Mouse (Mus musculus) megakaryocyte, adult 5-6 weeks (primary cell): Measurements from ENCODE around the gene Islr. TPM values are rescaled to one million over a fixed set of nuclear protein-coding genes. Genes with fewer than 3 reads are reported as not detected.

Source experiments
- ATAC-seq: 2 replicates; pipeline ENCODE4 v1.8.0; 2016; ENCODE audit warnings: mild to moderate bottlenecking, inconsistent platforms; ENCODE audit not compliant: poor library complexity, severe bottlenecking
- total RNA-seq, 2 experiments: library from RNA; stranded (forward) in 1 of 2; stranded (reverse) in 1 of 2; fragments of 153-499, 151-499 nt in 1 of 2; fragments of 221-1000, 200-1000 nt in 1 of 2; gene quantifications; 2 replicates each; pipeline versions ENCODE4 v1.2.3 to v1.2.4; 2015 to 2017

The Islr gene
- total RNA-seq, 2 experiments from 2014 or later = 0.33 TPM; not detected in 1

- ATAC-seq = no peak
These were observed 47.1 kb downstream of the Islr start for GRCm38 (mm10) chr9:58156819-58157560.

DNA sequence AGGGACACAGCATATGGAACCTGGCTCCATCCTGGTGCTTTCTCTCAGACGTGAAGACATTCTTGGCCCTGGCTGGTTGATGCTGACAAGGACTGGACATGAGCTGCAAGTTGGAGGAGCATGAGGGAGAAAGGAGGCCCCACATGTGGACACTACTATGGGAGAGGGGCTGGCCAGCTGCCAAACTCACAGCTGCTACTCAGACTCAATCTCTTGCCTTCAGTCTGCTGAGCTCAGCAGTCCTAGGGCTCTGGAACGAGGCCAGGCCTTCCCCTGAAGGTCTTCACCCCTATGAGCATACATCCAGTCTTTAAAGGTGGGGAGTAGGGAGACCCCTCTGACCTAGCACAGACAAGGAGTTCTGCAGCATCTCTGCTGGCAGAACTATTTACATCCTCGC is 48.7 kb downstream of the Islr start:
- no peak for ATAC-seq

- no peak for ATAC-seq
These were observed 51.0 kb downstream of the Islr start for GRCm38 (mm10) chr9:58153095-58153494.

- no peak for ATAC-seq
These were observed 53.3 kb downstream of the Islr start for GRCm38 (mm10) chr9:58150733-58151361.

- no peak for ATAC-seq
These were observed 55.3 kb downstream of the Islr start for GRCm38 (mm10) chr9:58148806-58149205.

GRCm38 (mm10) chr9:58145417-58145816 is 58.7 kb downstream of the Islr start:
- ATAC-seq = no peak

DNA sequence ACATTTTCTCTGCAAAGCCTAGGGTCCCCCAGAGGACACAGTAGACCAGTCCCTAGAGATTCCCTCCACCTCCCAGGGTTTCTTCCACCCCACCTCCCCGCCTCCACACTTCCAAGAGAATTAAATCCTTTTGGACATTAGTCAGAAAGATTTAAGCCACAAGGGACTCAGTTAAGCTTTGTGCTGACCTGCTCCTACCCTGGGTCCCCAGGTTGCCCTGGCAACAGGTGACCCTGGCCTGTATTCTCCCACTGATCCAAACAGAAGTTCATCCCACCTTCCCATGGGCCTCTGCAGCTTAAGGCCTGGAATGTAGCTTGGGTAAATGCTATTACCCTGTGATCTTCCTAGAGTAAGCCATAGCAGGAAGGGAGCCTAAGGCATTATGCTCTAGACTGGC is 59.4 kb downstream of the Islr start:
- ATAC-seq = no peak

DNA sequence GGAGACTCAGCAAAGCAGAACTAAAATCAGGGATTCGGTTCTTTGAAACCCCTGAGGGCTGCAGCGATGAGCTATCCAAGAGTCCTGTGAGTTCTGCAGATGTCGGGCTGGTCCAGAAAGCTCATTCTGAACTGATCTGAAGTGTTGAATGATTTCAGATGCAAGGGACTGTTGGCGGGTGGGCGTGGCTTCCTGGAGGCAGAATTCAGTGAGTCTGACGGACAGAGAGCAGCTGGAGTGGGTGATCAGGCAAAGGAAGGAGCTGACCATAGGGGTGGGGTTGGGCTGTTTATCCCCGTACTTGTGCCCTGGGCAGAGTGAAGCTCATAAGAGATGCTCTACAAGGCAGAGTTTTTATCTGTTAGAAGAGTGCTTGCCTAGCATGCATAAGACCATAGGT is 60.7 kb downstream of the Islr start:
- no peak for ATAC-seq

DNA sequence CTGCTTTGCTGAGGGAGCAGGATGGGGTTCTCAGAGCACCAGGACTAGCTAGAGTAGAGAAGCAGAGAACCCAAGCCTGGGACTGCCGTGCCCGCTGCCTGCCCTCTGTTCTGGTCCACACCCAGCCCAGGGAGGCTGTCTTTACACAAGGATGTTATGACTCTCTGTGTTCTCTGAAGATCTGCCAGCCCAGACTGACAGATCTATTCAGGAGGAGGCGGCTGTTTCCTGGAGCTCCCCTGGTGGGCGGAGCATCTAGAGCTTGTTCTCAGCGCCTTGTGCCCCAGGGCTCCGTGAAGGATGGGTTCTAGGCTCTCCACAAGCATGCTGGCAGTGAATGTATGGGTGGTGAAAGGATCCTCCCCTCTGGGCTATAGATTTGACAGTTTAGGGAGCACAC is 64.2 kb downstream of the Islr start:
- no peak for ATAC-seq

GRCm38 (mm10) chr9:58135921-58136321 is 68.2 kb downstream of the Islr start:
- ATAC-seq = no peak

DNA sequence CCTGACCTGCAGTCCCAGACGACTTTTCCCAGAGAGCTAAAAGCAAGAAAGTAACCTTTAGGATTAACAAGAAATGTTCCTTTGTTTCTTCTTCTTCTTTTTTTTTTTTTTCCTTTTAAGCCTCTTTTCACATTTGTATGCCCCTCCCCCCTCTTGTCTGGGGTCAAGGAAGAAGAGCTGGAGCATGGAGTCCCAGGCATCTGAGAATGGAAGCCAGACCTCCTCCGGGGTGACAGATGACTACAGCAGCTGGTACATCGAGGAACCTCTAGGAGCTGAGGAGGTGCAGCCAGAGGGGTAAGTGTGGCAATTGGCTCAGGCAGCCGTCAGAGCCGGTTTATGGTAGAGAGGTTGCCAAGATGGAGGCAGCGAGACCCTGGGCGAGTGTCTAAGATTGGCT is 69.2 kb downstream of the Islr start:
- ATAC-seq = no peak

DNA sequence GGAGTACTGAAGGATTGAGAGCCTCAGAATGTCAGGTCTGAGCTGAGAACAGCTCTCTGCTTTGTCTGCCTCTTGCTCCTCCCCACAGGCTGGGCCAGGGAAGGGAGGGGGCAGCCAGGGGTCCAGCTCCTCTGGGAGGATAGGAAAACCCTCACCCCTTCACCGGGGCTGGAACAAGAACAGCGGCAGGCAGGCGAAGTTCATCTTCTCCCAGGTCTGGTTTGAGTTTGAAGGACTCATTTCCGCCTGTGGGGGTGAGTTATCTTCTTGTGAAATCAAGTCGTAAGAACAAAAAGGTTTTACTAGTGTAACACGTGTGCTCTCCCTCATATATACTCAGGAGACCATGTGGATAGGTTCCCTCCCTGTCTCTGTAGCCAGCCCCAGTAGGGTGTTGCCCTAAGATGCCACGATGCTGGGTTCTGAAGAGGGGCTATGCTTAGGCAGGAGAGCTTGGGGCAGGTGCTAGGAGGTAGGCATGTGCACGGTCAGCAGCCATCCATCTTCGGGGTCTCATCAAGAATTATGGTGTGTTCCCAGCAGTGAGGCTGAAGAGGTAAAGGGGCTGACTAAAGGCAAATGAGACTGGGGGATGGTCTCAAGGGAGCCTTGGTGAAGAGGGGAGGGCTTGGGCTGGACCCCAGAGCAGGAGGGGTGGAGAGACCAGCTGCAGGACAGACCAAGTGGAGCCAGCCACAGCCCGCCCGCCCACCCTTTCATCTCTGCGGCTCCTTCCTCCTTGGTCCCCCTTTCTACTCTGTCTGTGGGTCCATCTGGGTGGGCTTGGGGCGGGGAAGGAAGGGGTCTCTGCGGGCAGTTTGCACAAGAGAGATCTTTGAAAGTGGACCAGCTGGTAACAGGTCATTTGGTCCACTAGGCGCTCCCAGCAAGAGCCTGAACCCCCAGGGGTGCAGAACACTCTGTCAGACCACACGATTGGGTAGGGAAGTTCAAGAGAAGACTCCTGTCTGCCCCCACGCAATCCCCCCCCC is 69.9 kb downstream of the Islr start:
- ATAC-seq = no peak

- ATAC-seq = no peak
These were observed 72.4 kb downstream of the Islr start for GRCm38 (mm10) chr9:58131735-58132134.

DNA sequence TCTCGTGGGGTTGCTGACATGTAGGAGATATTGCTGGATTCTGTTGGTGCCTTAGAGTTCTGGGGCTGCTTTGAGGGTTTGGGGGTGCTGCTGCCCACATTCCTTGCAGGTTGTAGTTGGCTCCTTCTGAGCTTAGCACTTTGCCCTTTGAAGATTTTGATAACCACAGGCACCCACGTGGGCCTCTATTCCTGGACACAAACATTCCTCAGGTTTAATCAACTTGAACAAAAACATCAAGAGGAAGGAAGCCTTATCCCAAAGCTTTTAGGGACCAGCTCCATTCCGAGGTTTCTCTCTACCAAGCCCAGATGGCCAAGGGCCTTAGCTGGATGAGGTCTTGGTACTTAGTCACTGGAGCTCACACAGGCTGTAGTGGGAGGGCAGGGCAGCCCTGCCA is 73.2 kb downstream of the Islr start:
- ATAC-seq = no peak

- no peak for ATAC-seq
These were observed 74.6 kb downstream of the Islr start for GRCm38 (mm10) chr9:58129508-58129907.

DNA sequence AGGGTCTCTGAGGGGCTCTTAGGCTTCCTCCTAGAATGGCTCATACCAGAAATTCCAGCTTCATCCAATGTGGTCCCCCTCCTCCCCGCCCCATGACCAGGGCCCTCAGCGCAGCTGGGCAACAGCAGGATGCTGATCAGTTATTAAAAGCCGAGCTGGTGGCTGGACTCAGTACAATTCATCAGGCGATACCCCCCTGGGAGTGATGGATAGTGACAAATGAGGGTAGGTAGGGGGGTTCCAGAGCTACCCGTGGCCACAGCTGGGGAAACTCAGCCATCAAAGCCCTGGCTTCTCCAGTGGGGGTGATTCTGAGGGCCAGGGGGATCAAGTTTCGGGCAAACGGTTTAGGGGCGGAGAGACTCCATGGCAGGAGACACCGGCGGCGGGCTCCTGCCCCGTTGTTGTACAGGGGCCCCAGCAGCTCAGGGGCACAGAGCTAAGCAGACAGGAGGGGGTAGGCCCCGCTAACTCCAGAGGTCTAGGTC is 75.1 kb downstream of the Islr start:
- ATAC-seq = no peak

GRCm38 (mm10) chr9:58125811-58126210 is 78.3 kb downstream of the Islr start:
- no peak for ATAC-seq

GRCm38 (mm10) chr9:58125085-58125484 is 79.0 kb downstream of the Islr start:
- ATAC-seq = no peak

DNA sequence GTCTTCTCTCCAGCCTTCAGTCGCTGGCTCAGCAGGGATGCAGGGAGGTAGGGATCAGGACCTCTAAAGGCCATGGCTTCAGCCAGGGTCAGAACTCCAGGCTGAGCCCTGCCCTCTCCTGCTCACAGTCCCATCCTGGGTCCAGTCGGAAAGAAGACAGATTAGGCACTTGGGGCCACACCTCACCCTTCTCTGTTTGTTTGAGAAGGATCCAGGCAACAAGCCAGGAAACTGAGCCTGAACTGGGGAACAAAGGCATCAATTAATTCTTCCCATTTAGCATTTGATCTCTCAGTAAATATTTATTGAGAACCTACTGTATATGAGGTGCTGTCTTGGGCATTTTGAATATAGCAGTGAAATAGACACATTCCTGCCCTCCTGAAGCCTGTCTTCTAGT is 85.4 kb downstream of the Islr start, which contains the start of gene Ccdc33:
Ccdc33 (minus strand) TSS at position 153 of the 400 bp plus-strand sequence.
- ATAC-seq = no peak

- no peak for ATAC-seq
These were observed 88.0 kb downstream of the Islr start for GRCm38 (mm10) chr9:58116024-58116651.
